Mouse (Mus musculus) layer of hippocampus, postnatal 25 days (tissue): ENCODE measurements around the gene Gm14403. TPM values are rescaled to one million over a fixed set of nuclear protein-coding genes. Genes with fewer than 3 reads are reported as not detected.
"Not testable (repeated sequence)": the region's sequence is repeated elsewhere in the genome, so short reads cannot be mapped to it uniquely, and the experiment has no call there.

Source experiments
- DNase-seq, 2 experiments: peaks; one replicate each; pipeline ENCODE4 v3.0.0; 2022; ENCODE audit warnings: mixed read lengths in 2 of 2, low spot score in 1 of 2; ENCODE audit errors: extremely low spot score in 1 of 2
- total RNA-seq, 2 experiments: library from RNA; stranded (reverse); gene quantifications; 2 replicates each; pipeline ENCODE4 v1.2.3; 2021

Gm14403 gene
- total RNA-seq, result 10 to 100 TPM; 37.2 to 39.9 TPM

DNA sequence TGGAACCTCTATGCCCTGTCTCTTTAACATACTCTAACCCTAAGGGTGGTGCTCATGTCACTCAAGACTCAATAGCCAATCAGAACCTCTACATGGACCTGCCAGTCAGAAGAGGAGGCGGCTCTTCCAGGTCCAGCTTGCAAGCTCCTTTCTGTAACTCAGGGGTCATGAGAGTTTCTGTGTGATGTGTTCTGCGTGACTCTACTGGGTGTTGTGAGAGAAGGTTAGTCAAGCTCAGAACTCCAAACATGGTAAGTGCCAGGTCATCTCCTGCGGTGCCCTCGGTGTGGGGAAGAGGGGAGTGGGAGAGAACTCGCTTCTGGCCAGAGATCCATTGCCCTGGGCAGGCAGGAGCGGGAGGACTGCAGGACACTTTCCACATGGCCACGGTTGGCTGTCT, at the start of gene Gm14403:
TSS of gene Gm14403 (plus strand) at position 149 of the 400 bp plus-strand sequence.
- peak in 1 of 2 experiments; percentile 22 for DNase-seq

DNA sequence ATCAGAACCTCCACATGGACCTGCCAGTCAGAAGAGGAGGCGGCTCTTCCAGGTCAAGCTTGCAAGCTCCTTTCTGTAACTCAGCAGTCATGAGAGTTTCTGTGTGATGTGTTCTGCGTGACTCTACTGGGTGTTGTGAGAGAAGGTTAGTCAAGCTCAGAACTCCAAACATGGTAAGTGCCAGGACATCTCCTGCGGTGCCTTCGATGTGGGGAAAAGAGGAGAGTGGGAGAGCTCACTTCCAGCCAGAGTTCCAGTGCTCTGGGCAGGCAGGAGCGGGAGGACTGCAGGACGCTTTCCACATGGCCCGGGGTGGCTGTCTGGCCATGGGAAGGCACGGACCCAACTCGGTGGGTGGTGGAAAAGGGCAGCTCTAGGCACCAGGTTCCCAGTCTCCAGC, 33.3 kb upstream of the Gm14403 start, which contains the start of gene Zfp970:
TSS of gene Zfp970 (plus strand) at position 58 of the 400 bp plus-strand sequence.
- not testable (repeated sequence) for DNase-seq

DNA sequence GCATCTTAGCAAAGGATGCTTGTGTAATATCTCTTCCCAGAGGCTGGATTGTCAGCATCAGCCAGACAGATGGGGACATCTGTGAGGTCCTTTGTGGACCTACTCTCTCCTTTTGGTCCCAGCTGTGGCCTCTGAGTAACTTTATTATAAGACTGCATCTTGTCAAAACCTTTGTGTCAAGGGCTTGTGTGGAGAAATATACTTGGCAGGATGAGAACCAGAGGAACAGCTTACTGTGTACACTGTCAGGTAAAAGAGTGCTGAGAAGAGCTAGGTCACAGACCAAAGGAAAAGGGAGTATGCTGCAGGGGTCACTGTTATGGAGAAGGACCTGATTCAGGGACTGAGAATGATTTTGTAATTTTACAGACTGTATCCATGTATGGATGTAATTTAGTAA, 29.8 kb upstream of the Gm14403 start:
- not testable (repeated sequence) for DNase-seq

- not testable (repeated sequence) for DNase-seq
Observed at GRCm38 (mm10) chr2:177472261-177472660, 25.8 kb upstream of the Gm14403 start.

DNA sequence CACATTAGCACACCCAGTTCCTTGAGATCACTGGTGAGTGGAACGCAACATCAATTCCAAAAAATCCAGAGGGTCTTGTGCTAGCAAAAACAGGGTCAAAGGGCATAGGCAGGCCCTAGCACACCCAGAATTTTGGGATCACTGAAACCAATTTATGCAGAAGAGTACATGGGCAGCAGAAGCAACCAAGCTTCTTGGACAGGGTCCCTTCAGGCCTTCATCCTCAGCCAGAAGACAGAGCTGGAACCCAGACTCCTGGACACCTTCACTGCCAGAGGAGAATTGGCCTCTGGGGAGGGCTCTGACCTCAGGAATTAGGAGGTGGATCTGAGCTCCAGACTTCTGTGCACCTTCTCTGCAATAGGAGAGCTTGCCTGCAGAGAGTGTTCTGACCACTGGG, 16.0 kb upstream of the Gm14403 start:
- not testable (repeated sequence) for DNase-seq

DNA sequence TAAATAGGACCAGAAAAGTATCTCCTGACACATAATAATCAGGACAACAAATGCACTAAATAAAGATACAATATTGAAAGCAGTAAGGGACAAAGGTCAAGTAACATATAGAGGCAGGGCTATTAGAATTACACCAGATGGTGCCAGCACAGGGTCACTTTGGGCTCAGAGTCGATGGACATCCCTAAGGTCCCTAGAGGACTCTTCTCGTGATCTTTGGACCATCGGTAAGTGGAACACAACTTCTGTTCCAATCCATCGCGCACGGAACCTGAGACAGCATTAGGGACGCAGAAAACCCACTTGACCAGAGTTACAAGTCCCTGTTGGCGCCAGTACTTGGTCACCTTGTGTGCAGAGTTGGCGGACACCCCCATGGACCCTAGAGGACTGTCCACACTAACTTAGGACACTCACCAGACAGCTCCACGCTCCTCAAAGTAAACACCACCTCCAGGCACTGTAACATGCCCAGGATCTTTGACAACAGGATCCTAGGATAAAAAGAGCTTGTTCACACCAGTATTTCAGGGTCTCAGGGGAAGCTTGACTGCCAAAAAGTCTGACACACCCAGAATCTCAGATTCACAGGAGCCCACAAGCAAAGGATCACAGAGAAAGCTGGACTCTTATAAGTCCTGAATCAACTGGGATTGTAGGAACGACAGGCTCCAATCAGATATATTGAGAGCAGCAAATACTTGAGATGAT, 14.6 kb upstream of the Gm14403 start:
- not testable (repeated sequence) for DNase-seq

DNA sequence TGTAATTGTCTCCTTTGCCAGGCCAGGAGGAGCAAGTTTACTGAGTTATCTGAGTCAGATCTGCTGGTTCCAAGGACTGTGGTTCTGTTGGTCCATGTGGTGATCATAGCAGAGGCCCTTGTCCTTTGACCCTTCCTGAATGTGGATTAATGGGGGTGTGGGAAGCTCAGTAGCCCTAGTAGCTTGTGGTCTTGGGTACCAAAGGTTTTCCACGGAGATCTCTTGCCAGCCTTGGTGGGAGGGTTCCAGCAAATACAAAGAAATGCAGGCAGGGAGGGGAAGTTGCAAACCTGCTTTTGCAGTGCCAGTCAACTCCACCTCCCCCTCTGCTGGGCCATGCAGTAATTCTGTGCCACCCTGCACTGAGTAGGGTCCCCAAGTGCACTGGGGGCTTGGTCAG, 1.2 kb downstream of the Gm14403 start:
- DNase-seq, result not testable (repeated sequence)

DNA sequence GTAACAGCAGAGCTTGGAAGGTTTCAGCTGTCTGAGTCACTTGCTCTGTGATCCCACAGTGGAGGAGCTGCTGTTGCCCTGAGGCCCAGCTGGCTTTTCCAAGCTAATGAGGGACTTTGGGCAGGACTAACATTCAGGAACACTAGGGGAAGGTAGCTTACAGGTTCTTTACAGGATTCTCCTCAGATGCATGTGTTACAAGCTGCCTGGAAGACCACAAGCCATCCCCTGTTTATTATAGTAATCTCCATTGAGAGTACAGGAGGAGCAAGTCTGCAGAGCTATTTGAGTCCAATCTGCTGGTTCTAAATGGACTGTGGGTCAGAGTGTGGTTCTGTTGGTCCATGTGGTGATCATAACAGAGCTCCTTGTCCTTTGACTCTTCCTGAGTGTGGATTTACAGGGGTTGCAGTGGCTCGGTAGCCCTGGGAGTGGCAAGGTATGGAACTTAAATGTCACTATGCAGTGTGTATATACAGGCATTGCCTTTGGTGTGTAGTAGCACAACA, 7.2 kb downstream of the Gm14403 start:
- DNase-seq, result not testable (repeated sequence)

- DNase-seq, result not testable (repeated sequence)
Observed at GRCm38 (mm10) chr2:177511381-177511780, 13.4 kb downstream of the Gm14403 start.

- not testable (repeated sequence) for DNase-seq
Observed at GRCm38 (mm10) chr2:177511972-177512371, 14.0 kb downstream of the Gm14403 start.

DNA sequence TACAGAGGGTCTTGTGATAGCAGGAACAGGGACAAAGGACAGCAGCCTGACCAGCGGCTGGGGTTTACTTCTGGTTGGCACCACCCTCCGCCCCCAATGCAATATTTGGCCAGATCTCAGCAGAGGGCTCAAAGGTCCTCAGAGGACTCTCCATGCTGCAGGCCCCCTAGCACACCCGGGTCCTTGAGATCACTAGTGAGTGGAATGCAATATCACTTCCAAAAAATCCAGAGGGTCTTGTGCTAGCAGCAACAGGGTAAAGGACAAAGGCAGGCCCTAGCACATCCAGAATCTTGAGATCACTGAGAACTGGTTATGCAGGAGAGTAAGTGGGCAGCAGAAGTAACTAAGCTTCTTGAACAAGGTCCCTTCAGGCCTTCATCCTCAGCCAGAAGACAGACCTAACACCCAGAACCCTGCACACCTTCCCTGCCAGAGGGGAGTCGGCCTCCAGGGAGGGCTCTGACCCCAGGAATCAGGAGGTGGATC, 16.0 kb downstream of the Gm14403 start:
- DNase-seq, result not testable (repeated sequence)

- not testable (repeated sequence) for DNase-seq
Observed at GRCm38 (mm10) chr2:177517746-177518145, 19.7 kb downstream of the Gm14403 start.

GRCm38 (mm10) chr2:177518354-177518753, 20.3 kb downstream of the Gm14403 start:
- DNase-seq, result not testable (repeated sequence)

DNA sequence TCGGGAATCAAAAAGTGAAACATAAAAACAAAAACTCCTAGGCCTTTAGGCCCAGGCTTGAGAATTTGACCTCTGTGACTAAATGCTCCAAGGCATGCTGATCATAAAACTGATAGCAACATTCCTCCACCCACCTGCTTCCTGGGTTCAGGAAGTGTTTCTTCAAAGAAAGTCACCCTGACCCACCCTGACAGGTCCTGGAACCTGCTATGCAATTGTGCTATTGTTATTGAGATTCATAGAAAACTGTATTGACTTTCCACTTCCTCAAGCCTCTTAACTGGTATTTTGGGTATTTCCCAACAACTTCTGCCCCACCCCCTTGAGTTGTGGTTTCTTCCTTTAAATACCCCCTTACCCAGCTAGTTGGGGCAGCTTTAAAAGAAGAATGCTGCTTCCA, 20.9 kb downstream of the Gm14403 start:
- DNase-seq, result not testable (repeated sequence)

DNA sequence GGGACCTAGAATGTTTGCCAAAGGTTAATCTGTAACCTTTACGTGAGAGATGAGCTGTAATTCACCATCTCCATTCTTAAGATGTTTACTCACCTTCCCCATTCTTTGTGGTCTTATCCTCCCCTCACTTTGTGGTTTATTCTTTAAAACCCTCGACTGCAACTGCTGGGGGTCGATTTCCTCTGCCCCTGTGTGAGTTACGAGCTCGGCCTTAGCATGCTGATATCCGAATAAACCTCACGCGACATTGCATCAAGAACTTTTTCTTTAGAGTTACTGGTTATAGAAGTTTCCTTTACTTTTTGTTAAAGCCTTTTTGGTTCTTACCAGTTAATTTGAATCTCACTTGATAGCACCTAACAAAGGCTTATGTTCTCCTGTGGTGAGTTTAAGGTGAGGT, 22.0 kb downstream of the Gm14403 start:
- no peak for DNase-seq

DNA sequence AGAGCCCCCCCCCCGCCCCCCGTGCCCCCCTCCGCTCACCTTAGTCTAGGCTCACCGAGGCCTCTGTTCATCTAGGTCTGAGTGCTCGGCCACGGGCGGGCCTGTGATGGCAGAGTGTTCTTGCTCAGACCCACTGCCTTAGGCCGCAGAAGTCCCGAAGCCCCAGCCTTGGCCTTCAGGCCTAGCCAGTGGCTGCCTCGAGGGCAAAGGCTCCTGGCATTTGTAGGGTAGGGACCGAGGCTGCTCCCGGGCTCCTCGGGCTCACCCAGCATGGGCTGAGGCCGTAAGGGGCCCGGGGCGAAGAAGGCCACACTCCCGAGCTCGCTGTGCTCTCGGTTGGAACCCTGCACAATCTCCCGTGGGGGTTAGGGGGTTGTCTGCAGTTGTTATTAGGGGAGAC, 25.0 kb downstream of the Gm14403 start:
- no peak for DNase-seq

DNA sequence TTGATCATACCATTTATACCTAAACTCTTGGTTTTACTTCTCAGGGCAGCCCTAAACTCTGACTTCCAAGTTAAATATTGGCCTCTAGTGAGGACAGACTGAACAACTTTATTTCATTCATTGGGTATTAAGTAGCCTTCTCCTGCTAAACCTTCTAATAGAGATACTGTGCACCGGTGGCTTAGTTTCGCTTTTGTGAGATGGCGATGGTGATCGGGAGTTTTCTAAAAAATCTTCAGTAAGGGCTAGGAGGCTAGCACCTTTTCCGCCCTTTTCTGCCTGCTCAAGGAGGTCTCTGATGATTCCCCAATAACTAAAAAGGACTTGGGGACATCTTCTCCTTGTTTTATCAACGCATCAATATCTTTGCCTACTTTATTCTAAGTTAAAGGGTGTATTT, 25.7 kb downstream of the Gm14403 start:
- not testable (repeated sequence) for DNase-seq

DNA sequence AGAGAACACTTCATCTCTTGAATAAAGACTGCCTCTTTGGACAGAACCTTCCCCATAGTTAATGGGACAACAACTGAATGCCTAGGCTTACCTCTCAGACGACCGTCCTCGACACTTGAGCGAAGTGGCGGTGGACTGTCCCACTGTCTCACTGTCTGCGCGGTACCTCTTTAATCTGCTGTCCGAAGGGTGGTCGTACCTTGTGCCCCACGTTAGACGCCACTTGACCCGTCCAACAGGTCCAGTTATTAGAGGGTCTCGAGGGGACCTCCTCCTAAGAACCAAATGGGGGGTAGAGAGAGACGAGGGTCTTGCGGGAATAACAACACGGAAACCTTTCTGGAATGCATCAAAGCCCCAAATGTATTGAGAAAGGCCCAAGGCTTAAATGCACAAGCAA, 26.2 kb downstream of the Gm14403 start:
- DNase-seq, result not testable (repeated sequence)

DNA sequence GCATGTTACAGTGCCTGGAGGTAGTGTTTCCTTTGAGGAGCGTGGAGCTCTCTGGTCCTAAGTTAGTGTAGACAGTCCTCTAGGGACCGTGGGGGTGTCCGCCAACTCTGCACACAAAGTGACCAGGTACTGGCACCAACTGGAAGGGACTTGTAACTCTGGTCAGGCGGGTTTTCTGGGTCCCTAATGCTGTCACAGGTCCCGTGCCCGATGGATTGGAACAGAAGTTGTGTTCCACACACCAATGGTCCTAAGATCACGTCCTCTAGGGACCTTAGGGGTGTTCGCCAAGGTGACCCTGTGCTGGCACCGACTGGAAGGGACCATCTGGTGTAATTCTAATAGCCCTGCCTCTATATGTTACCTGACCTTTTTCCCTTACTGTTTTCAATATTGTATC, 37.9 kb downstream of the Gm14403 start:
- no peak for DNase-seq

- not testable (repeated sequence) for DNase-seq
Observed at GRCm38 (mm10) chr2:177537141-177537540, 39.1 kb downstream of the Gm14403 start.

GRCm38 (mm10) chr2:177537717-177538116, 39.7 kb downstream of the Gm14403 start:
- not testable (repeated sequence) for DNase-seq

DNA sequence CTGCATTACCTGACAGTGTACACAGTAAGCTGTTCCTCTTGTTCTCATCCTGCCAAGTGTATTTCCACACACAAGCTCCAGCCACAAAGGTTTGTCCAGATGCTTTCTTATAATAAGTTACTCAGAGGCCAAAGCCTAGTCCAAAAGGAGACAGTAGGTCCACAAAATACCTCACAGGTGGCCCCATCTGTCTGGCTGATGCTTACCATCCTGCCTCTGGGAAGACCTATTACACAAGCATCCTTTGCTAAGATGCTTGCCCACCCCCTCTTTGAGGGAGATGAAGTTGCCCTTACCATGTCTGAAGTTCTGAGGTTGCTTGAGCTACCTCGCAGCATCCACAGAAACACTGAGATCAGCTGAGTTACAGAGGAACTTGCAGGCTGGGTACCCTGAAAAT, 57.2 kb downstream of the Gm14403 start:
- DNase-seq, result not testable (repeated sequence)
